Mouse (Mus musculus): Measurements from ENCODE around the gene 1700019N19Rik.

Gene 1700019N19Rik

DNA sequence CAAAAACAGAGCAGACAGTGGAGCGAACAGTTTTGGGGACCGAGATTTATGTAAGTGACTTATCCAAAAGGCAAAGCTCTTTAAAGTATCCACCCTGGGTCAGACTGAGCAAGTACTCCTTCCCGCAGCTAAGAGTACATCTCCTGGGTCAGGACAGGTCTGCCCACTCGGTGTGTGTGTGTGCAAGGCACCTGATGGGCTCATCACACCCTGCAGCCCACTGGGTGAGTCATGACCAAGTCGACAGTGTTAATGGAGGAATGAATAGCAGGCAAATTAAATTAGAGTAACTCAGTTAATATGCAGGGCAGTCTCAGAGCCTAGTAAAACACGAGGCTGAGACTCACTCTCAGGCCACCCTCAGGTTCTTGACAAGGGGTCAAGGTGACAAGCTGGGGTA lies 14.6 kb upstream of the 1700019N19Rik start:
- DNase-seq (ENCODE audit: low read depth, low spot score) = no peak

GRCm38 (mm10) chr19:58806364-58806763 lies 12.1 kb upstream of the 1700019N19Rik start:
- DNase-seq (ENCODE audit: low read depth, low spot score) = peak; percentile 80

DNA sequence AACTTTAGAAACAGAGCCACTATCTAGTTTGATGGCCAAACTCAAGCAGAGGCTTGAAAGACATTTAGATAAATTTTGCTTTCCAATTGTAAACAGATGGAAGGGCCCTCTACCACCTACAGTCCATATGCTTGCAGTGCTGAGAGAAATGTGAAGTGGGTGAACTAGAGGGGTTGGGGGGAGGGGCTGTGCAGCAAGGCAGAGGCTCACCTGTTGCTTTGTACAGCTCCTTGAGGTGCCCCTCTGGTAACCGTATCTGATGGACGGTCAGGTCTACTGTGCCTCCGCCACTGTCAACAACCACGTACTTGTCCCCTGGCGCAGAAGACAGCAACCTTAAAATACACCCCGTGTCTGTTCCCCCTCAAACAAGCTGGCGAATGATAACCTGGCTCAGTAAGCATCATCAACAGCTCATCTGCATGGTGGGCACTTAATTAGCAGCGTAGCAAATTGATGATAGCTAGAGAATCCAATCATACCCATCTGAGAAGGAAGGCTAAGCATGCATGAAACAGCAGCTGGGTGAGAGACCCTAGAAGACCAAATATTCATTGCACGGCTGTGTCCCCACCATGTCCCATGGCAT lies 11.0 kb upstream of the 1700019N19Rik start:
- DNase-seq (ENCODE audit: low read depth, low spot score) = no peak

DNA sequence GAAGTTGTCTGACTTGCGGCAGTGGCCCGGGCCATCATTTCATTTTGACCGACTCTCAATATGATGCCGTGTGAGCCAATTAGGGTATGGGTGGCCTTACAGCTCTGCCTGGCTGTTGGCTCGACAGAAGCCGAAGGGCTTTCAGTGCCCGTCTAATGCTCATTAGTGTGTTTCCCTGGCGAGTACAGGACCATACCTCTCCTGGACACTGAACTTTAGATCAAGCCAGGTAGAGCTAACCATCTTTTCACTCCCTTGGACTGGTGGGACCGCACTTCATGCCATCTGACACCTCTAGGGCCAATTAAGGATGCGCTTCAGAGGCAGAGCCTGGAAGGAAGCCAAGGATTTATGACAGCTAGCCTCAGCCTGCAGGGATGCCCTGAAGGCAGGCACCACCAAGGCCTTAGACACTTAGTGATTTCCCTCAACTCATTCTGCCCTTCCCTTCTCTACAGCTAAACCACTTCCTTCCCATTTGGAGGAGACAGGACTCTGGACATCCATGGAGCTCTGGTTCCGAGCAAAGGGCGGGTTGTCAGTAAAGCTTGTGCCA lies 931 bp upstream of the 1700019N19Rik start:
- peak; percentile 20 for DNase-seq (ENCODE audit: low read depth, low spot score)

GRCm38 (mm10) chr19:58789194-58789593 lies 5.1 kb downstream of the 1700019N19Rik start:
- DNase-seq (ENCODE audit: low read depth, low spot score) = no peak

GRCm38 (mm10) chr19:58783938-58784337 lies 10.3 kb downstream of the 1700019N19Rik start:
- no peak for DNase-seq (ENCODE audit: low read depth, low spot score)

- DNase-seq (ENCODE audit: low read depth, low spot score) = no peak
These were observed 12.7 kb downstream of the 1700019N19Rik start for GRCm38 (mm10) chr19:58781566-58781965.

DNA sequence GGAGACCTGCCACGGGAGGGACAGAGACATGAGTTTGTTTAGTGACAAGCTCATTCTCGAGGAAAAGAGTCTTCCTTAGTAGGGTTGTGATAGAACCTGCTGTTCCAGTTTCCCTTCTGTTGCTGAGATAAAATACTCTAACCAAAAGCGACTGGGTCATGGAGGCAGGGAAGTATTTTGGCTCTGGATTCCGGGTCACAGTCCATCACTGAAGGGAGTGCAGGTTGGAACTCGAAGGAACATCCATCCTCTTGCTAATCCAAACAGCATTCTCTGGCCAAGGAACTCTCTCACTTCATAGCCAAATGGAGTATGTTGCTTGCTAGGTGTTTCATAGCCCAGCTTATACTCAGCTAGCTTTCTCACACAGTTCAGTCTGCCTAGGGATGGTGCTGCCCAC lies 17.8 kb downstream of the 1700019N19Rik start:
- no peak for DNase-seq (ENCODE audit: low read depth, low spot score)

DNA sequence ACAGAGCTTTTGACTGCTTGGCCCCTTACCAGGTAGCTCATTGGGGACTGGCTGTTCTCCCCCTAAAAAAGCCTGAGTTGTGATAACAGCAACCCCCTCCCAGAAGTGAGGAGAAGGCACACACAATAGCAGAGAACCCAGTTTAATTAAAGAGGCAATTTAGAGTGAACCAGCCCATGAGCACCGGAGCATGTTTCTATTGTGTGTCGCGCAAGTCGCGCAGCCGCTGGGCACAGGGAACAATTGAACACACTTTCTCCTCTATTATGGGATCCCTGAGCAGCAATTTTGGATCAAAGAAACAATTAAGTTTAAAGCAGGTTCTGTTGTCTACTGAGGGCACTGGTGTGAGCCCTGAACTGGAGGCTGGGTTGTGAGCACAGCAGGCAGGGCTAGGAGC lies 26.9 kb downstream of the 1700019N19Rik start:
- no peak for DNase-seq (ENCODE audit: low read depth, low spot score)

DNA sequence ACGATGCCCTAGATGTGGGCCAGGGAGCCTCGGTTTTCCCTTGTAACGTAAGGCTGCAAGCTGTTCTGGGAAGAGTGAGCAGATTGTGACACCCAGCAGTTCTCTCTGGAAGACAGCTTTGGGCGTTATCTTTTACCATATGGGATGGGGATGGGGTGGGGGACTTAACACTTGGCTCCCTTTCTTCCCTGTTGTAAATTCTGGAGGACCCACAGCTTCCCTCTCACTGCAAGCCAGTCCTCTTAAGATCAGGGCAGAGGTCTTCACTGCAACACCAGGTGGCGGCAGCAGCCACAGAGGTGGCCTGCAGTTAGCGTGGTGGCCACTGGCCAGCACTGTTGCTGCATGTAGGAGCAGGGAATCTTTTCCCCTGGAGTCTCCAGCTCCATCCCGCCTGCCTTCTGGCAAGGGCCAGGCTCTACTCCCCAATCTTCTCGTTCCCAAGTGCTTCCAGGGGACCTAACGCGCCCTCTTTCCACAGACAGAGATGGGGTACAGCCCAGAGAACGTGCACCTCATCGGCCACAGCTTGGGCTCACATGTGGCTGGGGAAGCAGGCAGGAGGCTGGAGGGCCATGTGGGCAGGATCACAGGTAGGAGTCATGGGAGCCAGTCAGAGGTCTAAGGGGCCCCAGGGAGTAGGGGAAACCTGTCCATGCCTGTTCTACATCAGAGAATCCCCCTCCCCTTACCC lies 31.3 kb downstream of the 1700019N19Rik start:
- DNase-seq (ENCODE audit: low read depth, low spot score) = peak; percentile 79

DNA sequence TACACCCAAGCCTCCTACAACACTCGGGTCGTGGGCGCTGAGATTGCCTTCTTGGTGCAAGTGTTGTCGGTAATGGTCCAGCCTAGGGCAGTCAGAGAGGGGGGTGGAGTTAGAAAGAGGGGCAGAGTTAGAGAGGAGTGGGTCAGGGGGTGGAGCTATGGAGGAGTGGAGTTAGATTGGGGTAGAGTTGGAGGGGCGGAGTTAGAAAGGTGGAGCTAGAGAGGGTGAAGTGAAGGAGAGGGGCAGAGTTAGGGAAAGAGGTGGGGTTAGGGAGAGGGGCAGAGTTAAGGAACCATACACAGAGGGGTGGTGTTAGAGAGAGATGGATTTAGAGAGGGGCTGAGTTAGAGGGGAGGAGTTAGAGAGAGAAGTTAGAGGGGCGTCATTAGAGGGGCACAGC lies 31.9 kb downstream of the 1700019N19Rik start:
- no peak for DNase-seq (ENCODE audit: low read depth, low spot score)

DNA sequence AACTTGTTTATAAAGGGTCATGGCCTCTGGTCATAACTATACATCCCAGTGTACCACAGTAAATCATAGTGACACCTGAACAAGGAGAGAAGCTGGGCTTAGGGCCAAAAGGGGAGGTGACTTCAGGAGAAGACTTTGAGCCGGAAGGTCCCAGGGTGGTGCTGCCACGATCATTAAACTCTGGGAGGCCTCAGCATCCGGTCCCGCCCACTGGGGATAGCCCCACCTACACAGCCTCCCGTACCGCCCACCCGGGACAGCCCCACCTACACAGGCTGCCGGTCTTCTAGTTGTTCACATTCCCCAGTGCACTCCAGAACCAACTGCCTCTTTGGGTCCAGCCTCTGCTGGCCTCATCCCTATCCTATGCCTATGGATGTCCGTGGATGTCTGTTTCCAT lies 34.8 kb downstream of the 1700019N19Rik start, which contains the start of gene Pnliprp2:
Gene Pnliprp2, plus strand, starts transcription at position 297 of the 400 bp plus-strand sequence.
- no peak for DNase-seq (ENCODE audit: low read depth, low spot score)

DNA sequence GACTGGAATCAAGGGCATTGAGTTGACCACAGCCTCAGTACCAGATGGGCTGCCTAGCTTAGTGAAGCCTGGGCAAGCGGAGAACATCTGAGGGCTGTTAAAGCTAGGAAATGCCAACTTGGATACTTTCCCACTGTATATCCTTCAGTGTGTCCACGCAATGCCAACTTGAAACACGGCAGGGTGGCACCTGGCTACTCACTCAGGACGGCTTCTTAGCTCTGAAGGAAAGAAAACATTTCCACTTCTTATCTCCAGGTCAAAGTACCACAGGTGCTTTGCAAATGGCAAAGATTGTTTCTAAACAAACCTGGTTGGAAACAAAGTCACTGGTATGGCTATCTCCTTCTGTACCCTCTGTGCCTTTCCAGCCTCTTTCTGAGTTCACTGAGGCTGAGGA lies 35.4 kb downstream of the 1700019N19Rik start:
- no peak for DNase-seq (ENCODE audit: low read depth, low spot score)

DNA sequence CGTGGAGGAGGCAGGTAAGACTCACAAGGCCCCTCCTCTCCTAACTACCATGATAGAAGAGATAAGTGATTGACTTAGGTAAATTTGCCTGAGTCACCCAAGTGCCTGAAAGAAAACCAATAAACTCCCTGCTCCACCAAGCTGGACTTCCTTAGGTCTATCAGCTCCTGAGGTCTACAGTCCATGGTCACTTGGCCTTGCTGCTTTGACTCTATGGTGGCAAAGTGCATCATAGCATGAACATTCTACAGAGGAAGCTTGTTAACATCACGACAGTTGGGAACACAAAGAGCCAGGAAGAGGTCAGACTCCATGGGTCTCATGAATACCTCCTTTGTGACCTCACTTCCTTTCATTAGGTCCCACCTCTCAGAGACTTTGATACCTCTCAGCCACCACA lies 42.8 kb downstream of the 1700019N19Rik start:
- DNase-seq (ENCODE audit: low read depth, low spot score) = no peak

GRCm38 (mm10) chr19:58750822-58751221 lies 43.4 kb downstream of the 1700019N19Rik start:
- no peak for DNase-seq (ENCODE audit: low read depth, low spot score)

DNA sequence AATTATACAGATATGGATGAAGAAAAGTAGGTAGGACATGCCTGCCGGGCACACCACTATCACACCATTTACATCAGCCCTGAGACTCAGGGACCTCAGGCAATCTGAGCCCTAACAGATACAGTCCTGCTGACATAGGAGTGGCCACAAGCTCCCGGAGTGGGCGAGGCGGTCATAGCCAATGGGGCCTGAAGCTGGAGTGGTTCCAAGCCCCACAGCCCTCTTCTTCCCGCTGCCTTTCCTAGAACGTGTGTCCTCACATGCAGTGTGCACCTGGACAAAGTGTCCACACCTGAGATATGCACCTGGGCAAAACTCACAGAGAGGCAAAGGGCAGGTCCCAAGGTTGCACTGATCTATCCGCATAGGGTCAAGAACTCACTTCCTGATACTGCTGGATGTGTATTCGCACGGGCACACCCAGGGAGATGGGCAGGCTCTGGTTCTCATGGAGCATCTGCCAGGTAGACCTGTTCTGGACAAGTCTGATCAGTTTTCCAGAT lies 46.7 kb downstream of the 1700019N19Rik start:
- DNase-seq (ENCODE audit: low read depth, low spot score) = no peak

DNA sequence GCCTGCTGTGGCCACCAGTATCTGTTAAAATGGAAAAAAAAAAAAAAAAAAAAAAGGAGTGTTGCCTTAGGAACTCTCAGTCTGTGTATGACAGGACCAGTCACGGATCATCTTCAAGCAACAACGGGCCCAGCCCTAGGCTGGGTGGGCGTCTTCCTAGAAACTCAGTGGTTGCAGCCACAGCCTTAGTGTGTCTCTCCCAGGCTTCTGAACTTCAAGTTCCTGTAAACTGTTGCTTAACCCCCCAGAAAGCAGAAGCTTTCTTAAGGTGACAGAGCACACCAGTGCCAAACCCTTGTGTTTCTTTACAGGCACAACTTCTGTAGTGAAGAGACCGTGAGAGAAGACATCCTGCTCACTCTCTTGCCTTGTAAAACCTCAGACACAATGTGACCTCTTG lies 50.5 kb downstream of the 1700019N19Rik start:
- DNase-seq (ENCODE audit: low read depth, low spot score) = no peak

DNA sequence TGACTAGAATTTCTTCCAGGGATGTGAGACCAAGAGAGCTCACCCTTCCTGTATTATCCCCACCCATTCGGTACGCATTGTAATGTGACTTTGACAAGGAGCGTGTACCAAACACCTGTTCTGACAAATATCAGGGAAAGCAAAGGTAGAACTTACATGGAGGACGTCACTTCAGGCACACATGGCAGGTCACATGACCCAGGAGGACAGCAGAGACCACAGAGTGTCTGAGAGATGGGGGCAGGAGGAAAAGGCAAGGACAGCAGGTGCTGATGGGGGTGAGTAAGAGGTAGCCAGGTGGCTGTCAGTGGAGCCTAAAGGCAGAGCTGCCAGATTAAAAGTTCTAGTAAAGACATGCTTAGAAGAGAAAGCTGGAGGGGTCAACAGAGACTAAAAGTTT lies 51.5 kb downstream of the 1700019N19Rik start:
- DNase-seq (ENCODE audit: low read depth, low spot score) = no peak

DNA sequence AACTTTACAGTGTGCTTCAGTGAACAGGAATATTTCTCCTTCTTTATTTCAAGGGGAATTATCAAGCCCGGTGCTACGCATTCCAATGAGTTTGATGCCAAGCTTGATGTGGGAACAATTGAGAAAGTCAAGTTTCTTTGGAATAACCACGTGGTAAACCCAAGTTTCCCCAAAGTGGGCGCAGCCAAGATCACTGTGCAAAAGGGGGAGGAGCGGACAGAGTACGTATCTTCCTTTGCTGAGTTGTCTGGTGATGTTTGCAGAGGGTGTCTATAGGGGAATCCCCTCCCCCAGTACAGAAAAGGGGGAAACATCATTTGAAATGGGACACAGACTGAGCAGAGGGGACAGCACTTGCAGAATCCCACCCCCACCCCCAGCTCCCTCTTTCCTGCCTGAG lies 53.2 kb downstream of the 1700019N19Rik start:
- DNase-seq (ENCODE audit: low read depth, low spot score) = no peak

DNA sequence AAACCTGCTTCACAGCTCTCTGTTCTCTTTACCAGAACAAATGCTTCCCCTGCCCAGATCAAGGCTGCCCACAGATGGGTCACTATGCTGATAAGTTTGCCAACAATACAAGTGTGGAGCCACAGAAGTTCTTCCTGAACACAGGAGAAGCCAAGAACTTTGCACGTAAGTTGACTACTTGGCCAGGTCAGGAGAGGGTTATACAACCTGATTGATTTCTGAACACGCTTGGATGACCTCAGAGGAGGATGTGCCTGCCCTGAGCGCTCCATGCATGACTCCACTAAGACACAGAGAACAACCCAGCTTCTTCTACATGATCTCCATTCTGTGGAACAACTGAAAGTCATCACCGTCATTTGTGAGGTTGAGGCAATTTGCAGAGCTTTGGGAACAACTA lies 56.1 kb downstream of the 1700019N19Rik start:
- no peak for DNase-seq (ENCODE audit: low read depth, low spot score)

Data from mesoderm, embryonic 11.5 days (tissue).